ENCODE assay signal across 8 mouse cellular contexts in genomic region chr6:83356569-83357138, GRCm38 (mm10). TPM values are rescaled to one million over a fixed set of nuclear protein-coding genes. Genes with fewer than 3 reads are reported as not detected.
DNase-seq lines count a peak whose midpoint lies in the region; ATAC-seq lines count a peak whose summit lies in the region.

No protein-coding gene starts in this region.

- H3K4me3 ChIP-seq in midbrain, embryonic 10.5 days: no peak overlapping the region

- peak; percentile 83 for DNase-seq in ZHBTc4 (ENCODE audit: low read depth, low spot score)
- DNase-seq in gastrocnemius, postnatal 14 days: peak; percentile 83
- DNase-seq in induced T-regulatory cell, adult 2 months (ENCODE audit: low read depth): peak; percentile 86
- DNase-seq in left cerebral cortex, postnatal 14 days (ENCODE audit: low spot score in 2 of 2): peak; percentile 84 to 89
- peak; percentile 82 for DNase-seq in midbrain, embryonic 10.5 days (ENCODE audit: low spot score)
- DNase-seq in right cerebral cortex, postnatal 25 days: peak; percentile 79
- DNase-seq in urinary bladder, postnatal 36 days (ENCODE audit: low spot score in 2 of 2): peak; percentile 79

- H3K36me3 ChIP-seq in midbrain, embryonic 10.5 days: peaks cover 91% of the 10 kb centered on the region

- H3K27ac ChIP-seq in midbrain, embryonic 10.5 days (replicated peaks): no peak overlapping the region

- intact Hi-C loops in gastrocnemius, postnatal 14 days (cut with DNase I; ENCODE audit: low total_unique reads): loop anchor here (2.0 kb wide), 1 partner anchor 154 kb away; no protein-coding TSS in a partner anchor
- intact Hi-C loops in left cerebral cortex, postnatal 14 days (cut with DNase I): loop anchor here (1.0 to 5.0 kb wide), 2 partner anchors 156 to 211 kb away; no protein-coding TSS in a partner anchor

- no peaks in the 10 kb centered on the region for H3K9me3 ChIP-seq in midbrain, embryonic 10.5 days (replicated peaks)

- H3K4me1 ChIP-seq in midbrain, embryonic 10.5 days: 0 out of 2 replicates have a peak, but pooled peaks cover 2% of the 10 kb centered on the region

- WGBS in midbrain, embryonic 10.5 days: 25% methylated on average over 7 of the region's 7 CpGs

- peak; percentile 83 for ATAC-seq in common myeloid progenitor, adult 5-6 weeks (replicated peaks; ENCODE audit: low read depth, poor library complexity, severe bottlenecking)

- no peaks in the 10 kb centered on the region for H3K27me3 ChIP-seq in midbrain, embryonic 10.5 days (ENCODE audit: low read depth, poor library complexity, severe bottlenecking)

RNA-seq across cellular contexts. Expression of gene Bola3, which starts 7.7 kb away (rescaled TPM):
- 89.1 and 97.5 TPM in 2 replicates for total RNA-seq in common myeloid progenitor, adult 5-6 weeks (2017)
- total RNA-seq in gastrocnemius, postnatal 14 days (2021): 100 to 1,000 TPM; 214 to 234 TPM
- total RNA-seq in left cerebral cortex, postnatal 14 days (2021): 10 to 100 TPM; 41.2 to 45.5 TPM
- polyA plus RNA-seq in midbrain, embryonic 10.5 days (2016; fragmentation: Nextera tagmentation; extraction: Ambion mirVana): 152 and 156 TPM in 2 replicates

RNA-seq across cellular contexts. Expression of gene Mob1a, which starts 30.8 kb away (rescaled TPM):
- total RNA-seq in common myeloid progenitor, adult 5-6 weeks (2017): 112 and 127 TPM in 2 replicates
- total RNA-seq in gastrocnemius, postnatal 14 days (2021): 10 to 100 TPM; 15.7 to 17.5 TPM
- 10 to 100 TPM; 22.0 to 22.4 TPM for total RNA-seq in left cerebral cortex, postnatal 14 days (2021)
- 60.4 and 61.5 TPM in 2 replicates for polyA plus RNA-seq in midbrain, embryonic 10.5 days (2016; fragmentation: Nextera tagmentation; extraction: Ambion mirVana)

RNA-seq across cellular contexts. Expression of gene Mthfd2, which starts 30.9 kb away (rescaled TPM):
- total RNA-seq in common myeloid progenitor, adult 5-6 weeks (2017): 24.1 and 27.0 TPM in 2 replicates
- total RNA-seq in gastrocnemius, postnatal 14 days (2021): 1 to 10 TPM; 3.7 to 6.7 TPM
- total RNA-seq in left cerebral cortex, postnatal 14 days (2021): 1 to 10 TPM; 6.2 to 6.6 TPM
- 53.2 and 64.0 TPM in 2 replicates for polyA plus RNA-seq in midbrain, embryonic 10.5 days (2016; fragmentation: Nextera tagmentation; extraction: Ambion mirVana)
